Mouse (Mus musculus) E14TG2a.4 (cell line): ENCODE data around the gene Patl1.

ENCODE experiments used
- CTCF ChIP-seq: conservative IDR thresholded peaks from 2 replicates; pipeline ENCODE4 v1.5.1; 2014; ENCODE audit warnings: low read length
- POU5F1 ChIP-seq: IDR thresholded peaks from 2 replicates; pipeline ENCODE4 v1.6.1; 2014; ENCODE audit warnings: low read length, borderline replicate concordance

- TF ChIP-seq POU5F1 (no peak), CTCF (no peak)
Measured at GRCm38 (mm10) chr19:11992034-11992433, 79.8 kb downstream of the Patl1 start.
